Mouse (Mus musculus): Measurements from ENCODE around the gene Afap1. TPM values are rescaled to one million over a fixed set of nuclear protein-coding genes. Genes with fewer than 3 reads are reported as not detected.

The Afap1 gene
- polyA plus RNA-seq, 1 experiment from 2014 or later: 73.0 TPM

- Histone ChIP-seq H3K4me1 (replicated peaks) (no peaks in the 10 kb centered on the region), H3K36me3 (peaks cover 79% of the 10 kb centered on the region), H3K9ac (replicated peaks) (no peak overlapping the region), H3K9me3 (no peaks in the 10 kb centered on the region), H3K27ac (no peak overlapping the region), H3K4me2 (replicated peaks) (no peak overlapping the region), H3K27me3 (no peaks in the 10 kb centered on the region), H3K4me3 (replicated peaks) (no peak overlapping the region)
- ATAC-seq: no peak
- WGBS: 96% methylated on average over 5 of the region's 5 CpGs
Observed at GRCm38 (mm10) chr5:35981341-35981740, 88.2 kb downstream of the Afap1 start.

DNA sequence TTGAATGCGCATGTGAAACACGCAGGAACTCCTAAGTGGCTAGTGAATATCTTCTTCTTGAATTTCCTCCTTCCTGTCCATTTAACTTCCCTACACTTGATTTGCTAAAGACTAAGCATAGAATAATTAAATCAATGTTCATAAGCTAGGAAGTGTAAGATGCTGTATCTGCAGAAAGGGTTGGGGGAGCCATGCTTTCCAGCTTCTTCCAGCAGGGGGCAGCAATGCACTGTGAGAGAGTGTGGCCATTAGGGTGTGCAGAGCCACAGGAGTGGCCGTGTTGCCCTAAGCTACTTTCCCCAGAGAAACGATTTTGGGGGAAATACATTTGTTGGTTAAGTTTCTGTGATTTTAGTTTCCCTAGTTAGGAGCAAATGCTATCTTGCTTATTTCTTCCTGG lies 88.9 kb downstream of the Afap1 start:
- peaks cover 79% of the 10 kb centered on the region for H3K36me3 ChIP-seq
- no peak overlapping the region for H3K9ac ChIP-seq (replicated peaks)
- H3K9me3 ChIP-seq: no peaks in the 10 kb centered on the region

DNA sequence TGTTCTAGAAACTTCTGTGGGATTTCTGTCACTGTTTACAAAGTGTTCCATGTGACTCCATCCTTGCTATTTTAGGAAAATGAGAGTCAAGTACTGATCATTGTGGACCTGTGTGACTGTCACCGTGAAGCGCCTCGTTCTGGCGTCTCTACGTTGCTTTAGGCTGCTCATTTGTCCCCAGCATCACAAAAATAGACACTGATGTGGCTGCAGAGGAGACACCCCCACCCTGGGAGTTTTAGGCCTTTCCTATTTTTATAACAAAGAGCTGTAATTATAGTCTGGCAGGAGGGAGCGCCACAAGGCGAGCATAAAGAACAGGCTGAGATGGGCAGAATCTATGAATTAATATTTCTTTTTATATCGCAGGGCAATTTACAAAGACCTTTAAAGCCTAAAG lies 92.5 kb downstream of the Afap1 start:
- H3K9ac ChIP-seq (replicated peaks): no peak overlapping the region
- ATAC-seq: no peak
- no peak overlapping the region for H3K4me3 ChIP-seq (replicated peaks)
- no peaks in the 10 kb centered on the region for H3K27me3 ChIP-seq
- no peak overlapping the region for H3K4me2 ChIP-seq (replicated peaks)
- no peaks in the 10 kb centered on the region for H3K9me3 ChIP-seq
- H3K27ac ChIP-seq: no peak overlapping the region
- no peaks in the 10 kb centered on the region for H3K4me1 ChIP-seq (replicated peaks)
- WGBS: 82% methylated on average over 8 of the region's 8 CpGs
- H3K36me3 ChIP-seq: peaks cover 85% of the 10 kb centered on the region

More for the DNA sequence above, 88.9 kb downstream of the Afap1 start:
- ATAC-seq: peak; percentile 76; the same call in 1 of the 2 replicates
- Histone ChIP-seq H3K27ac (no peak overlapping the region), H3K4me1 (replicated peaks) (no peaks in the 10 kb centered on the region), H3K4me2 (replicated peaks) (no peak overlapping the region), H3K27me3 (no peaks in the 10 kb centered on the region), H3K4me3 (replicated peaks) (no peak overlapping the region)
- WGBS: 41% methylated on average over 4 of the region's 4 CpGs

GRCm38 (mm10) chr5:35988085-35988484 lies 95.0 kb downstream of the Afap1 start:
- no peaks in the 10 kb centered on the region for H3K27me3 ChIP-seq
- H3K27ac ChIP-seq: no peak overlapping the region
- no peak overlapping the region for H3K9ac ChIP-seq (replicated peaks)
- no peak overlapping the region for H3K4me3 ChIP-seq (replicated peaks)
- no peak overlapping the region for H3K4me2 ChIP-seq (replicated peaks)
- H3K36me3 ChIP-seq: peaks cover 93% of the 10 kb centered on the region
- no peaks in the 10 kb centered on the region for H3K9me3 ChIP-seq
- H3K4me1 ChIP-seq (replicated peaks): no peaks in the 10 kb centered on the region
- WGBS: 92% methylated on average over 8 of the region's 8 CpGs
- ATAC-seq: no peak

- no peaks in the 10 kb centered on the region for H3K27me3 ChIP-seq
- H3K4me1 ChIP-seq (replicated peaks): no peaks in the 10 kb centered on the region
- H3K4me2 ChIP-seq (replicated peaks): no peak overlapping the region
- 76% methylated on average over 6 of the region's 6 CpGs for WGBS
- H3K27ac ChIP-seq: no peak overlapping the region
- ATAC-seq: no peak
- H3K9me3 ChIP-seq: no peaks in the 10 kb centered on the region
- peaks cover 94% of the 10 kb centered on the region for H3K36me3 ChIP-seq
- no peak overlapping the region for H3K9ac ChIP-seq (replicated peaks)
- H3K4me3 ChIP-seq (replicated peaks): no peak overlapping the region
Observed at GRCm38 (mm10) chr5:35989506-35989905, 96.4 kb downstream of the Afap1 start.

DNA sequence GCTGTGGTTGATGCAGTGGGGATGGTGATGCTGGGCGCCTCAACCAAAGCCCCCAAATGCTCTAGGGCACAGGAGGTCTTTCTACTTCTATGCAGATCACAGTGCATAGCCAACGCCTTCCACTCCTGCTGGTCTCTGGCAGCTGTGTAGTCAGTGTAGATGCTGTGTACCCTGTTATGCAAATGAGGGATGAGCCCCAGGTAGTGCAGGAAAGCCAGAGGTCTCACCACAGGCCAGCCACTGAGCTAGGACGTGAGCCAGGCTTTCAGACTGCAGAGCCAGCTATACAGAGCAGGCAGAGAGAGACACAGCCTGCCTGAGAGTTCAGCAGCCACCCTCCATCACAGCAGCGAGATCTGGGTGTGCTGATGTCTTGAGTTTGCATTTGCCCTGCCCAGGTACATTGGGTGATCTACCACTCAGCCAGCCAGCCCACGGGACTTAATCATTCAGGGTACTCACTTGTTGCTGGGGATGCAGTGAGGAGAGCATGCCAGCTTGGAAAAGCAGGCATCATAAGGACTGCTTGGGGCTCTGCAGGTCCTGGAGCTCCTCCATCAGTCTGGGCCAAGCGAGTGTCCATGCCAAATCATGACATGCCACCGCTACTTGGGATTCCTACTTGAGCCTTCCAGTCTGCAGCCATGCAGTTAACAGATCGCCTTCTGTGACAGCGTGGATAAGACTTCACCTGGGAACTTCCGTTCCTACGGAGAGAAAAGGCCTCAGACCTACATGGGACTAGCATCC lies 97.0 kb downstream of the Afap1 start:
- no peaks in the 10 kb centered on the region for H3K9me3 ChIP-seq
- no peak overlapping the region for H3K4me2 ChIP-seq (replicated peaks)
- H3K4me3 ChIP-seq (replicated peaks): no peak overlapping the region
- peaks cover 92% of the 10 kb centered on the region for H3K36me3 ChIP-seq
- no peaks in the 10 kb centered on the region for H3K27me3 ChIP-seq
- no peak overlapping the region for H3K27ac ChIP-seq
- no peaks in the 10 kb centered on the region for H3K4me1 ChIP-seq (replicated peaks)
- no peak overlapping the region for H3K9ac ChIP-seq (replicated peaks)
- ATAC-seq: 0 out of 2 replicates have a peak, but pooled peaks have one; percentile 37
- 77% methylated on average over 11 of the region's 11 CpGs for WGBS

DNA sequence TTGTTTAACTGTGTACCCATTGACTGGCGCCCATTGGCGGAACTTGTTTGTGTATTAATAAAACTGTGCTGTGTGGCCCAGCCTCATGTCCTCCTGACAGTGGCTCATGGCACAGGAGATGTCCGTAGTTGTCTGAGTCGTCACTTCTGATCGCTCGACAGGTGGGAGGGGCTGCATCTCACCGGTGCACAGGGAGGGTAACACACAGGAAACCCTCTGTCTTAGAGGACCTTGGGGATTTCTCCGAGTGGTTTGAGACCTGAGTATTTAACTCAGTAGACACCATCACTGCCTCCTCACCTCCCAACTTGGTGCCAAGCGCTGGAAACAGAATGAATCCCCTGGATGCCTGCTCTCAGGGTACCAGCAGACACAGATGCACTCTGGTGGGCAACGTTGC lies 110.7 kb downstream of the Afap1 start:
- WGBS: 83% methylated on average over 10 of the region's 10 CpGs
- H3K4me2 ChIP-seq (replicated peaks): no peak overlapping the region
- H3K9me3 ChIP-seq: no peaks in the 10 kb centered on the region
- H3K9ac ChIP-seq (replicated peaks): no peak overlapping the region
- ATAC-seq: no peak
- no peaks in the 10 kb centered on the region for H3K4me1 ChIP-seq (replicated peaks)
- H3K27ac ChIP-seq: no peak overlapping the region
- no peak overlapping the region for H3K4me3 ChIP-seq (replicated peaks)
- H3K27me3 ChIP-seq: no peaks in the 10 kb centered on the region
- H3K36me3 ChIP-seq: peaks cover 44% of the 10 kb centered on the region

DNA sequence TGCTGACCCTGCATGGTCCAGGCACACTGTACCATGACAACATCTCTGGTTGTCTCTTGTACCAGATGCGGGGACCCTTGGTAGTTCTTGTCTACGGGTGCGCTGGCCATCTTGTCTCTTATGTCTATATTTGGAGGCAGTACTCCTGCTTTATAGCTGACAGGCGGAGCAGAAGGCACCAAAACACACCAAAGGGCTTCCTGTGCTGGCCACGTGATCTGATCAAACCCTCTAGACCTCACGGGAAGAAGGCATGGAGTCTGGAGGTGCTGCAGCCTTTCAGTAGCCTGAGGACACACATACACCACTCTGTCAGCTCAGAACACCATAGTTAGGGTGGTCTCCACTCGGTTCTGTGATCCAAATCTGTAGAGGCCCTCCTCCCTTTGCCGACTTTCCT lies 113.0 kb downstream of the Afap1 start:
- Histone ChIP-seq H3K36me3 (peaks cover 21% of the 10 kb centered on the region), H3K9ac (replicated peaks) (no peak overlapping the region), H3K4me2 (replicated peaks) (no peak overlapping the region), H3K4me1 (replicated peaks) (no peaks in the 10 kb centered on the region), H3K9me3 (no peaks in the 10 kb centered on the region), H3K27me3 (no peaks in the 10 kb centered on the region), H3K27ac (no peak overlapping the region; the same call in 1 of the 2 replicates), H3K4me3 (replicated peaks) (no peak overlapping the region)
- no peak for ATAC-seq
- WGBS: 90% methylated on average over 8 of the region's 8 CpGs

- no peak for ATAC-seq
- no peak overlapping the region for H3K4me3 ChIP-seq (replicated peaks)
- no peaks in the 10 kb centered on the region for H3K27me3 ChIP-seq
- no peak overlapping the region for H3K27ac ChIP-seq
- H3K9me3 ChIP-seq: no peaks in the 10 kb centered on the region
- 85% methylated on average over 5 of the region's 5 CpGs for WGBS
- no peak overlapping the region for H3K4me2 ChIP-seq (replicated peaks)
- no peaks in the 10 kb centered on the region for H3K4me1 ChIP-seq (replicated peaks)
- no peak overlapping the region for H3K9ac ChIP-seq (replicated peaks)
- peaks cover 16% of the 10 kb centered on the region for H3K36me3 ChIP-seq
Observed at GRCm38 (mm10) chr5:36006586-36006985, 113.5 kb downstream of the Afap1 start.

DNA sequence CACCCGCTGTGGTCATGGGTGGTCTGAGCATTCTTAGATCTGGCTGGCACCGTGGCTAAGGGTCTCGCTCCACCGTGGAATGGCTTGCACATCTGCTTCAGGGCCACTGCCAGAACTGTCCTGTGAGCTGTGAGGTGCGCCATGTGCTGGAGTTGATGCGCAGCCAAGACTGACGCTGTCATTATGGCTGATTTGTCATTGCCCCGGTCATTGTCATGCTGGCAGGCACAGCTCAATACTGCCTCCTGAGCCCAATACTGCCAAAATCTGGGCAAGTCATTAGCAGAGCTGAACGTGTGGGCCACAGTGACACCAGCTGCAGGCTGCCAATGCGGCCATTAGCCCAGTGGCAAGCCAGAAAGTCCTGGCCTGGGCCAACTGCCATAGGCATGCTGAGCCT lies 114.5 kb downstream of the Afap1 start:
- WGBS: 72% methylated on average over 10 of the region's 10 CpGs
- ATAC-seq: peak; percentile 47
- Histone ChIP-seq H3K27ac (no peak overlapping the region), H3K9me3 (no peaks in the 10 kb centered on the region), H3K27me3 (no peaks in the 10 kb centered on the region), H3K4me2 (replicated peaks) (no peak overlapping the region), H3K4me3 (replicated peaks) (no peak overlapping the region), H3K4me1 (replicated peaks) (no peaks in the 10 kb centered on the region), H3K36me3 (peaks cover 5% of the 10 kb centered on the region), H3K9ac (replicated peaks) (no peak overlapping the region)

GRCm38 (mm10) chr5:36009405-36009804 lies 116.3 kb downstream of the Afap1 start:
- Histone ChIP-seq H3K9me3 (no peaks in the 10 kb centered on the region), H3K36me3 (no peaks in the 10 kb centered on the region), H3K4me1 (replicated peaks) (no peaks in the 10 kb centered on the region), H3K4me3 (replicated peaks) (no peak overlapping the region), H3K27me3 (no peaks in the 10 kb centered on the region), H3K27ac (no peak overlapping the region), H3K4me2 (replicated peaks) (no peak overlapping the region), H3K9ac (replicated peaks) (no peak overlapping the region)
- ATAC-seq: no peak
- 93% methylated on average over 4 of the region's 4 CpGs for WGBS

DNA sequence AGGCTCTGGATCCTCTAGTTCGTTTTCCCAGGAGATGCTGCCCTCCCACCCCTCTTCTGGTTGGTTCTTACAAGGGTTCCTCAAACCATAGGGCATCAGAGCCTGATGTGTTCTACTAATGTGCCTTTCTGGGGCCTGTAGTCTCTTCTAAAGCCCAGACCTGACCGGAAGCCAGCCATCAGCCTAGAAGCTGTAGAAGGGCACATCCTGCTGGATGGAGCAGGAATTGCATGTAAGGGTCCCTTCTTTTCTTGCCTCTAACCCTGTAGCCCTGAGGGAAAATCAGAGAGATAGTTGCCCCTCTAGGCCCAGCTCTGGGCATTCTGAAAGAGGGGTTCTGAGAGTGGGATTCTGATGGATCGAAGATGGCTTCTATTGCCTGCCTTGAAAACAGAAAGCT lies 125.2 kb downstream of the Afap1 start:
- no peak for ATAC-seq

GRCm38 (mm10) chr5:36021091-36021490 lies 128.0 kb downstream of the Afap1 start:
- peaks cover 5% of the 10 kb centered on the region; the same call in 1 of the 2 replicates for H3K4me1 ChIP-seq (replicated peaks)
- no peak overlapping the region for H3K9ac ChIP-seq (replicated peaks)
- H3K9me3 ChIP-seq: no peaks in the 10 kb centered on the region
- H3K4me3 ChIP-seq (replicated peaks): no peak overlapping the region
- 75% methylated on average over 3 of the region's 3 CpGs for WGBS
- no peak overlapping the region for H3K4me2 ChIP-seq (replicated peaks)
- no peak overlapping the region for H3K27ac ChIP-seq
- no peaks in the 10 kb centered on the region for H3K27me3 ChIP-seq
- peaks cover 54% of the 10 kb centered on the region for H3K36me3 ChIP-seq
- ATAC-seq: no peak

More for the DNA sequence above, 125.2 kb downstream of the Afap1 start:
- Histone ChIP-seq H3K9ac (replicated peaks) (no peak overlapping the region), H3K4me1 (replicated peaks) (peaks cover 5% of the 10 kb centered on the region; the same call in 1 of the 2 replicates), H3K9me3 (no peaks in the 10 kb centered on the region), H3K4me2 (replicated peaks) (no peak overlapping the region), H3K4me3 (replicated peaks) (no peak overlapping the region), H3K27ac (no peak overlapping the region), H3K36me3 (peaks cover 34% of the 10 kb centered on the region), H3K27me3 (no peaks in the 10 kb centered on the region)
- 88% methylated on average over 3 of the region's 3 CpGs for WGBS

Data from midbrain, embryonic 13.5 days (tissue).